Mouse (Mus musculus): ENCODE measurements around the gene Mindy1. TPM values are rescaled to one million over a fixed set of nuclear protein-coding genes. Genes with fewer than 3 reads are reported as not detected.

The Mindy1 gene
- total and polyA plus RNA-seq, 3 experiments, result 5.0 to 14.4 (median 5.4) TPM

DNA sequence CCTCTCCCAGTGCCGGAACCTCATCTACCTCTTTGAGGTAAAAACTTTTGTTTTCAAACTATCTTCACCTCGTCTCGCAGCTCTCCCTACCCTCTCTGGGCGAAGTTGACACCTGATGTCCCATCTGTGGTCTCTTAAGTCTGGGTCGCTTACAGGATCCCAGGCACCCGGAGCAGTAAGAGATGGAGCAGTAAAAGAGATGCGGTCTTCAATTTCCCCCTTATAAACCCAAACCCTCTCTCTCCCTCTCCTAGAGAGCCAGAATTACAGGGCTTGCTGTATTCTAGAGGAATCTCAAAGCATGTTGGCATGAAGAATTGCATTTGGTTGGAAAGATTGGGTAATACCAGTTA, 2.4 kb downstream of the Mindy1 start:
- Histone ChIP-seq H3K79me2 (replicated peaks; ENCODE audit: control insufficient read depth, extremely low read depth, insufficient read depth, poor library complexity, severe bottlenecking) (0 out of 2 replicates have a peak, but pooled peaks cover 2% of the 10 kb centered on the region), H3K9me3 (replicated peaks; ENCODE audit: low read length) (no peaks in the 10 kb centered on the region), H3K27me3 (replicated peaks) (no peaks in the 10 kb centered on the region), H3K27ac (ENCODE audit: insufficient read depth, low read depth) (no peak overlapping the region), H3K36me3 (replicated peaks in 1 of 2; ENCODE audit: control insufficient read depth in 1 of 2, insufficient read depth in 1 of 2, low read length in 1 of 2) (peaks cover 4 to 9% of the 10 kb centered on the region in 2 experiments), H3K9ac (ENCODE audit: insufficient read depth, low read depth) (peak overlapping the region; percentile 96), H3K4me1 (ENCODE audit: control insufficient read depth in 1 of 2, insufficient read depth in 2 of 2) (peaks cover 0 to 18% of the 10 kb centered on the region in 2 experiments; a peak in 2 of 4 replicates), H3K4me3 (replicated peaks in 1 of 3; ENCODE audit: low read depth in 2 of 3, low read length in 2 of 3, poor library complexity in 1 of 3) (peak overlapping the region in 2 of 3 experiments; percentile 68 to 75), H3K4me2 (ENCODE audit: insufficient read depth, low read depth, poor library complexity, severe bottlenecking) (peak overlapping the region; percentile 80)
- in situ Hi-C loops (cut with MboI; ENCODE audit: low pct_ligation_motif_present, low pct_unique_long_range_greater_than_20kb, low sequenced_read_pairs) (no loop called here), dilution Hi-C loops (cut with MboI; ENCODE audit: extremely low pct_ligation_motif_present, extremely low pct_unique_long_range_greater_than_20kb, low sequenced_read_pairs) (no loop called here)
- DNase-seq (ENCODE audit: extremely low read depth), result no peak
- TF ChIP-seq IRF4 (IDR thresholded peaks at IDR 0.05; ENCODE audit: low read depth, low read length) (no peak), KAT2A (IDR thresholded peaks at IDR 0.05; ENCODE audit: insufficient replicate concordance, low read length) (no peak), RAD21 (IDR thresholded peaks at IDR 0.05; ENCODE audit: low read depth, low read length) (no peak), ZMIZ1 (IDR thresholded peaks at IDR 0.05; ENCODE audit: low read depth, low read length) (no peak), UBTF (IDR thresholded peaks at IDR 0.05; ENCODE audit: low read depth, low read length) (no peak), TBP (conservative IDR thresholded peaks at IDR 0.05; ENCODE audit: low read depth, low read length) (no peak), POLR2A (IDR thresholded peaks at IDR 0.05; ENCODE audit: low read depth, low read length) (no peak), JUND (conservative IDR thresholded peaks at IDR 0.05; ENCODE audit: low read depth, low read length) (no peak), BHLHE40 (IDR thresholded peaks at IDR 0.05; ENCODE audit: low read depth, low read length) (no peak), POLR2AphosphoS2 (IDR thresholded peaks at IDR 0.05; ENCODE audit: low read depth, low read length) (no peak), NELFE (IDR thresholded peaks at IDR 0.05; ENCODE audit: low read depth, low read length) (0 out of 2 replicates have a peak, but pooled peaks have one; percentile 9), MAX (IDR thresholded peaks at IDR 0.05; ENCODE audit: low read length) (0 out of 2 replicates have a peak, but pooled peaks have one; percentile 16)

DNA sequence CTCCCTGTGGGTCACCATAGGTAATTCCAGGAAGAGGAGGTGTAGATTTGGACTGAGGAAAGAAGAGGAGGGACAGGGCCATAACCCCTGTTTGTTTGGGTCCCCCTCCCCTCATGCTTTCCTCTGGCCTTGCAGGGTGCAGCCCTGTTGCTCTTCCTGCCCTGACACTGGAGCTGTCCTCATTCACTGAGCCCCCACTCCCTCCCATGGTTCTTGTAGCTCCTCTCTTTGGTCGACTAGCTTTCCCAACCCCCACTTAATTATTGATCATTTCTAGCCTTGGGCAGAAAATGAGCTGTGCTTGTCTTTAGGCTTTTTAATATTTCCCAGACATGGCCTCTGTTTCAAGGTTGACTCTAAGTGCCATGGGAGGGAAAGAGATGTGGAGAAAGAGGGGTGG, 2.9 kb downstream of the Mindy1 start:
- dilution Hi-C loops (cut with MboI; ENCODE audit: extremely low pct_ligation_motif_present, extremely low pct_unique_long_range_greater_than_20kb, low sequenced_read_pairs) (no loop called here), in situ Hi-C loops (cut with MboI; ENCODE audit: low pct_ligation_motif_present, low pct_unique_long_range_greater_than_20kb, low sequenced_read_pairs) (no loop called here)
- Histone ChIP-seq H3K27me3 (replicated peaks) (no peaks in the 10 kb centered on the region), H3K4me1 (ENCODE audit: control insufficient read depth in 1 of 2, insufficient read depth in 2 of 2) (peaks cover 0 to 18% of the 10 kb centered on the region in 2 experiments; a peak in 2 of 4 replicates), H3K79me2 (replicated peaks; ENCODE audit: control insufficient read depth, extremely low read depth, insufficient read depth, poor library complexity, severe bottlenecking) (0 out of 2 replicates have a peak, but pooled peaks cover 2% of the 10 kb centered on the region), H3K9ac (ENCODE audit: insufficient read depth, low read depth) (0 out of 2 replicates have a peak overlapping the region, but pooled peaks have one; percentile 96), H3K27ac (ENCODE audit: insufficient read depth, low read depth) (no peak overlapping the region), H3K4me2 (ENCODE audit: insufficient read depth, low read depth, poor library complexity, severe bottlenecking) (peak overlapping the region; percentile 80; the same call in 1 of the 2 replicates), H3K4me3 (replicated peaks in 1 of 3; ENCODE audit: low read depth in 2 of 3, low read length in 2 of 3, poor library complexity in 1 of 3) (no peak overlapping the region), H3K9me3 (replicated peaks; ENCODE audit: low read length) (no peaks in the 10 kb centered on the region), H3K36me3 (replicated peaks in 1 of 2; ENCODE audit: control insufficient read depth in 1 of 2, insufficient read depth in 1 of 2, low read length in 1 of 2) (peaks cover 4 to 12% of the 10 kb centered on the region in 2 experiments)
- DNase-seq (ENCODE audit: extremely low read depth), result no peak
- TF ChIP-seq TBP (conservative IDR thresholded peaks at IDR 0.05; ENCODE audit: low read depth, low read length) (no peak), ZC3H11A (IDR thresholded peaks at IDR 0.05; ENCODE audit: low read depth, low read length) (no peak), NRF1 (IDR thresholded peaks at IDR 0.05; ENCODE audit: low read depth, low read length) (no peak)
